Mouse (Mus musculus) C2C12 (cell line): ENCODE data around the gene Hist1h2ak. TPM values are rescaled to one million over a fixed set of nuclear protein-coding genes. Genes with fewer than 3 reads are reported as not detected.
A peak's percentile ranks its signal among the peaks of the same experiment; 100 is the strongest.
"Not testable (repeated sequence)": the region's sequence is repeated elsewhere in the genome, so short reads cannot be mapped to it uniquely, and the experiment has no call there.

ENCODE experiments used
- H3K27me3 ChIP-seq: one replicate; pipeline ENCODE4 v1.6.1; 2011; ENCODE audit not compliant: control insufficient read depth, insufficient read depth, insufficient read length
- H3K36me3 ChIP-seq: one replicate; pipeline ENCODE4 v1.6.1; 2011; ENCODE audit not compliant: control insufficient read depth, insufficient read depth
- H3K4me3 ChIP-seq: one replicate; pipeline ENCODE4 v1.5.1; 2011; ENCODE audit warnings: mild to moderate bottlenecking, control low read depth; ENCODE audit not compliant: poor library complexity, insufficient read depth, severe bottlenecking
- H3K79me2 ChIP-seq: one replicate; pipeline ENCODE4 v1.6.1; 2011; ENCODE audit not compliant: control insufficient read depth, insufficient read depth
- H3K79me3 ChIP-seq: one replicate; pipeline ENCODE4 v1.6.1; 2011; ENCODE audit warnings: low read depth, control low read depth
- H3ac ChIP-seq: one replicate; pipeline ENCODE3; 2011; ENCODE audit warnings: low read depth; ENCODE audit not compliant: control insufficient read depth, insufficient read length
- CEBPB ChIP-seq: IDR thresholded peaks from one replicate; pipeline ENCODE4 v1.6.1; 2011; ENCODE audit warnings: low read depth, mild to moderate bottlenecking, control low read depth, moderate library complexity
- CTCF ChIP-seq: IDR thresholded peaks from one replicate; pipeline ENCODE4 v1.5.1; 2011; ENCODE audit not compliant: control insufficient read depth, insufficient read depth, insufficient read length
- FOSL1 ChIP-seq: IDR thresholded peaks from one replicate; pipeline ENCODE4 v1.8.0; 2011; ENCODE audit warnings: mild to moderate bottlenecking, low read length; ENCODE audit not compliant: poor library complexity, insufficient read depth, severe bottlenecking
- MAX ChIP-seq: IDR thresholded peaks from one replicate; pipeline ENCODE4 v1.6.1; 2011; ENCODE audit warnings: mild to moderate bottlenecking, control low read depth
- MYOD1 ChIP-seq: IDR thresholded peaks from one replicate; pipeline ENCODE4 v1.6.1; 2011; ENCODE audit warnings: low read depth; ENCODE audit not compliant: control insufficient read depth, insufficient read length
- MYOG ChIP-seq: IDR thresholded peaks from one replicate; pipeline ENCODE4 v1.6.1; 2011; ENCODE audit not compliant: control insufficient read depth, insufficient read length; ENCODE audit errors: extremely low read depth
- USF1 ChIP-seq: IDR thresholded peaks from one replicate; pipeline ENCODE4 v1.6.1; 2011; ENCODE audit warnings: low read depth, mild to moderate bottlenecking, control low read depth, moderate library complexity
- polyA plus RNA-seq: library from polyadenylated mRNA; unstranded; fragments of >200 nt; fragmentation: generic; extraction: Trizol; gene quantifications from one replicate; pipeline ENCODE4 v1.2.1, GENCODE M21; 2012; ENCODE audit warnings: missing spikeins

Hist1h2ak gene
- polyA plus RNA-seq, 1 experiment, result 5.9 TPM

DNA sequence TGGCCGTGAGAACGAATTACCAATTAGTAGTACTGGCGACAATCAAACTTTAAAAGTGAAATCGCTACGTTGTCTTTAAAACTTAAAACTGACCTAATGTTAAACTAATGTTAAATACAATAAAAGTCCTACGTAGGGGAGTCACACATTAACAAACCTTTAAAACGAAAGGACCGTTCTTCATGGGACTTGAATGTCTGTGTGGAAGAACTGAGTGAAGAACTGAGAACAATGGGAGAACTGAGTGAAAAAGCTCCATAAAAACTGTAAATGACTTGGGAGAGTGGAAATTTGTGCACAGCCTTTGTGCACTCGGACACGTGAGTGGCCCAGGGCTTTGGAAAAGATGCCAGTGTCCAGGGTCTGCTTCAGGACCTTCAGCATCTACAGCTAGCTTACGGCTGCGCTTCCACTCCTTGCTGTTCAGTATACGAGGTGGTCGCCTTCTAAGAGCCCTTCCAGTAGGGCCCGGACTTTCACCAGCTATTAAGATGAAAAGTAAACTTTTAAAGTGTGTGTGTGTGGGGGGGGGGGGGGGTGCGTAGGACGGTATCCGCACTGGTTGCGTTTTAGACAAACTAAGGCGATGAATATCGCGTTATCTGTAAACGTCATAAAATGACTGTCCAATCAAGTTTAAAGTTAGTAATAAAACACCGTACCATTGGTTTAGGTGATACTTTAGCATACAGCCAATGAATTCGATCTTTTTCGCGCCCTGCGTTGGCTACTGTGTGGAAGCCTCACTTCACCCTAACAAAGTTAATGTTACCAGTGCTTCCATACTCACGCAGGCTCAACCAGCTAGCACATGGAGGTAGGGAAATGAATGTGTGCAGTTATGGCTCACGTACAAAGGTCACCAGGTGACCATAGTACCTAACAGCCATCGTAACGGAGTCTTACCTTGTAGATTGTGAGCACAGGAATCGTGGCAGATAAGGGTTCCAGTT, 25.5 kb upstream of the Hist1h2ak start:
- no peaks in the 10 kb centered on the region for H3K79me2 ChIP-seq
- no peaks in the 10 kb centered on the region for H3K36me3 ChIP-seq
- peak overlapping the region; percentile 94 for H3ac ChIP-seq
- no peaks in the 10 kb centered on the region for H3K27me3 ChIP-seq
- no peak for TF ChIP-seq MYOG
- TF ChIP-seq USF1, result peak; percentile 20
- H3K4me3 ChIP-seq, result peak overlapping the region; percentile 43
- H3K79me3 ChIP-seq, result no peaks in the 10 kb centered on the region

GRCm38 (mm10) chr13:21755707-21756106, 2.1 kb upstream of the Hist1h2ak start:
- no peak overlapping the region for H3K4me3 ChIP-seq
- H3K79me2 ChIP-seq, result no peaks in the 10 kb centered on the region
- TF ChIP-seq CEBPB (no peak), FOSL1 (no peak), CTCF (no peak), MAX (no peak)
- no peaks in the 10 kb centered on the region for H3K79me3 ChIP-seq
- H3ac ChIP-seq, result no peak overlapping the region
- H3K36me3 ChIP-seq, result no peaks in the 10 kb centered on the region
- no peaks in the 10 kb centered on the region for H3K27me3 ChIP-seq

DNA sequence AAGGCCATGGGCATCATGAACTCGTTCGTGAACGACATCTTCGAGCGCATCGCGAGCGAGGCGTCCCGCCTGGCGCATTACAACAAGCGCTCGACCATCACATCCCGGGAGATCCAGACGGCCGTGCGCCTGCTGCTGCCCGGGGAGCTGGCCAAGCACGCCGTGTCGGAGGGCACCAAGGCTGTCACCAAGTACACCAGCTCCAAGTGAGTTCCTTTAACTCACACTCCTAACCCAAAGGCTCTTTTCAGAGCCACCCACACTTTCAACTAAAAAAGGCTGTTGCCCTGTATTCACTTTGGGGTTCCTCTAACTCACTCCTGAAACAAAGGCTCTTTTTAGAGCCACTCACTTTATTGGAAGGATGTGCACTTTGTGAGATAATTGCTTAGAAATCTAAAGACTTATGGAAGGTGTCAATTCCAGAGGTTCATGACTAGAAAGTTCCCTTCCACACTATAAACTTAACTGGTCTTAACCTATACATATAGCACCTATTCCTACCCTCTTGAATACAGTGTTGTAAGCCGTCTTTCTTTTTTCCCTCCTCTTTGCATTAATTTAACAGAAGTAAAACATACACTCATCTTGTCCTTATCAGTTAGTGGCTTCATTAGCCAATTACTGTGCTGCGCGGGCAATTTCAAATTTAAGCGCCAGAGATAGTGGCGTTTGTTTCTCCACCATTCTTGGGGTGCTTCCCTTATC, 821 bp upstream of the Hist1h2ak start:
- H3K4me3 ChIP-seq, result peak overlapping the region; percentile 25
- H3ac ChIP-seq, H3K36me3 ChIP-seq, H3K79me3 ChIP-seq, H3K79me2 ChIP-seq, H3K27me3 ChIP-seq: not testable (repeated sequence)

DNA sequence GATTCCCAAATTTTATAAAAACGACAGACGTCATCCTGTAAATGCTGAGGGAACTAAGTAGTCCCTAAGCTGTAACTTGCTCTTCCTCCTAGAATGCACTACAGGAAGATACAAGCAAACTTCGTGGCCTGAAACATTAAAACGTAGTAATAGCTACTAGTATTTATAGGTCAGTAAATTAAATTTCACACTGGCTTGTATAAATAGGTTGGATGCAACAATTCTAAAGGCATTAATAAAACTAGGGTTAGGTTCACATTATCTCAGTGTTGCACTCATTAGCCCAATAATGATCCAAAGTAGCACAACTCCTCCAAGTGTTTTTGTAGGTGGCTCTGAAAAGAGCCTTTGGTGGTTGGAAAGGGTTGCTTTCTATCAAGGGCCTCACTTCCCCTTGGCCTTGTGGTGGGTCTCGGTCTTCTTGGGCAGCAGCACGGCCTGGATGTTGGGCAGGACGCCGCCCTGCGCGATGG, 540 bp downstream of the Hist1h2ak start:
- H3K79me2 ChIP-seq, result peaks cover 19% of the 10 kb centered on the region
- no peaks in the 10 kb centered on the region for H3K27me3 ChIP-seq
- TF ChIP-seq USF1, result peak; percentile 4
- no peak for TF ChIP-seq MYOD1
- H3ac ChIP-seq, result peak overlapping the region; percentile 61
- no peaks in the 10 kb centered on the region for H3K36me3 ChIP-seq
- H3K4me3 ChIP-seq, result peak overlapping the region; percentile 16
- H3K79me3 ChIP-seq, result peaks cover 8% of the 10 kb centered on the region

- TF ChIP-seq MAX, result no peak
- TF ChIP-seq CEBPB, result no peak
- no peak for TF ChIP-seq MYOD1
- TF ChIP-seq USF1, result no peak
- no peak for TF ChIP-seq MYOG
- no peak for TF ChIP-seq CTCF
- no peak for TF ChIP-seq FOSL1
- peaks cover 2% of the 10 kb centered on the region for H3K36me3 ChIP-seq
- peaks cover 23% of the 10 kb centered on the region for H3K79me2 ChIP-seq
- H3K4me3 ChIP-seq, result no peak overlapping the region
- peak overlapping the region; percentile 8 for H3ac ChIP-seq
- no peaks in the 10 kb centered on the region for H3K27me3 ChIP-seq
- H3K79me3 ChIP-seq, result peaks cover 9% of the 10 kb centered on the region
Observed at GRCm38 (mm10) chr13:21752356-21752755, 1.3 kb downstream of the Hist1h2ak start.

DNA sequence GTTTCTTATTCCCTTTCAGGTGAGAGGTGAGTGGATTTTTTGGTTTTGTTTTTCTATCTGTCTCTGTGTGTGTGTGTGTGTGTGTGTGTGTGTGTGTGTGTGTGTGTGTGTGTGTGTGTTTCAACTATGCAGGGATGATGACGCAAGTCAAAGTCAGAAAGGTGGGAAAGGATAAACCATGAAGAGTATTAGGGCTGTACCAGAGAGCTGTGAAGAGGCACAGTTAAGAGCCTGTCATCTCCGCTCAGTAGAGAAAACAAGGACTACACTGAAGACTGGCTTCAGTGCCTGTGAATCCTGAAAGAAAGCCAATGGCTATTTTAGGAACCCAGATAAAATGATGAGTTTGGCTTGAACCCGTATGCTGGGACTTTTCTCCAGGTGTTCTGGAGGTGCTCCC, 1.8 kb downstream of the Hist1h2ak start:
- no peaks in the 10 kb centered on the region for H3K27me3 ChIP-seq
- no peak overlapping the region for H3ac ChIP-seq
- peaks cover 28% of the 10 kb centered on the region for H3K79me2 ChIP-seq
- H3K4me3 ChIP-seq, result no peak overlapping the region
- peaks cover 3% of the 10 kb centered on the region for H3K36me3 ChIP-seq
- peaks cover 9% of the 10 kb centered on the region for H3K79me3 ChIP-seq
- TF ChIP-seq MYOG (no peak), CEBPB (peak; percentile 33)
